Mouse (Mus musculus) layer of hippocampus, postnatal 14 days (tissue): ENCODE results near the gene Slc7a4. TPM values are rescaled to one million over a fixed set of nuclear protein-coding genes. Genes with fewer than 3 reads are reported as not detected.
A peak's percentile ranks its signal among the peaks of the same experiment; 100 is the strongest.
"Not testable (repeated sequence)": the region's sequence is repeated elsewhere in the genome, so short reads cannot be mapped to it uniquely, and the experiment has no call there.

ENCODE experiments used
- DNase-seq, 2 experiments: peaks; one replicate each; pipeline ENCODE4 v3.0.0; 2021 to 2022; ENCODE audit warnings: low spot score in 2 of 2, mixed read lengths in 1 of 2
- long read RNA-seq, 2 experiments: library from polyadenylated mRNA; stranded (forward); transcript quantifications; one replicate each; pipeline ENCODE4 v2.0.0; 2021
- total RNA-seq, 2 experiments: library from RNA; stranded (reverse); gene quantifications; 2 replicates each; pipeline ENCODE4 v1.2.3; 2021

The Slc7a4 gene
- 10 to 100 TPM; 86.2 to 94.9 TPM for total RNA-seq
- long read RNA-seq, experiment 1, transcript Slc7a4-202 (5 exons, 3,281 nt): major isoform, 52 of 133 reads
- long read RNA-seq, experiment 1, partial matches to known transcripts: 20 of 133 reads
- long read RNA-seq, experiment 1, other reads (novel, unspliced or antisense): 58 of 133 reads
- long read RNA-seq, experiment 2, transcript Slc7a4-211 (4 exons, 2,577 nt): minor isoform, 6 of 167 reads
- long read RNA-seq, experiment 2, transcript Slc7a4-202 (5 exons, 3,281 nt): major isoform, 61 of 167 reads
- long read RNA-seq, experiment 2, partial matches to known transcripts: 18 of 167 reads
- long read RNA-seq, experiment 2, other reads (novel, unspliced or antisense): 79 of 167 reads

- no peak for DNase-seq
Observed at GRCm38 (mm10) chr16:17583064-17583463, at the start of gene Slc7a4. Slc7a4 (minus strand) TSS chr16:17583214.

GRCm38 (mm10) chr16:17632580-17632979 is 49.6 kb upstream of the Slc7a4 start:
- DNase-seq: no peak

- no peak for DNase-seq
Observed at GRCm38 (mm10) chr16:17626269-17626555, 43.2 kb upstream of the Slc7a4 start.

DNA sequence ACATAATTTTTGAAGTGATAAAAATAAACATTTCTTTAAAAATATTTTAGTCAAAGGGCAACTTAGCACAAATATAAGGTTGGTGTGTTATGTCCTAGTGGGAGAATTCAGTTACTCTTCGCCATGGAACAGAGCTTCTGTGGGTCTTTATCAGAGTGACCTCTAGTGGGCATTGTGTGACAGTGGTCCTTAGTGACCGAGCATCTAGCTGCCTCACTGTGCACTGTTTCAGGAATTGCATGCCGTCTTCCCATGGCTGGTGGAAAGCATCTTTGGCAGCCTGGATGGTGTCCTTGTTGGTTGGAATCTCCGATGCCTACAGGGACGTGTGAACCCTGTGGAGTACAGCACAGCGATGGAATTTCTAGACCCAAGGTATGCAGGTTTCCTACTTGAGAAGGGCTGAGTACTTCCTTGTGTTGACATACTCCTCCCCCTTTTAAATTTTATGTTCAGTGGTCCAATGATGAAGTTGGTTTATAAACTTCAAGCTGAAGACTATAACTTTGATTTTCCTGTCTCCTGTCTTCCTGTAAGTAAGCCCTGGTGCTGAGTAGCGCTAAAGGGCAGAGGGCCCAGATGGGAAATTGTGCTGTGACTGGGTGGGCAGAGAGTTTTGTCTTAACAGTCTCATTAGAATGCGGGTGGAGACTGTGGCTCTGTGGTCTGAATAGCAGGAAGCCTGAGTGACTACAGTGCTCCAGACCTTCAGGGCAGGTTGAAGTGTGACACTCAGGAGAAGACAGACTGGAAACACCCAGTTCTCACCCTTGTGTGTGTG is 42.7 kb upstream of the Slc7a4 start:
- DNase-seq: no peak

DNA sequence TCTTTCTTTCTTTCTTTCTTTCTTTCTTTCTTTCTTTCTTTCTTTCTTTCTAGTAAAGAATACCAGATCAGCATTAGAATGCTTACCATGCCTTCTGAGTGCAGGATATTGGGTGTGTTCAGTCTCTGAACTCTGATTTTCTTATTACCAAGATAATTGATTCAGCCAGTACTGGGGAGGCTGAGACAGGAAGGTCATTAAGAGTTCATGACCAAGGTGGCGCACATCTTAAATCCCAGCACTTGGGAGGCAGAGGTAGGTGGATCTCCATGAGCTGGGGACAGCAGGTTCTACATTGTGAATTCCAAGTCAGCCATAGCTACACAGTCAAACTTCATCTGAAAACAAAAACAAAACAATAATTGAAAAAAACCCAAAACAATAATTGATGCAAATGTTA is 38.9 kb upstream of the Slc7a4 start:
- DNase-seq: no peak

- DNase-seq: peak; percentile 89 to 90
Observed at GRCm38 (mm10) chr16:17619198-17620105, 36.4 kb upstream of the Slc7a4 start, which contains the start of gene Smpd4. Smpd4 (plus strand) TSS chr16:17619354.

GRCm38 (mm10) chr16:17617922-17618565 is 35.0 kb upstream of the Slc7a4 start:
- DNase-seq: peak in 1 of 2 experiments; percentile 27

DNA sequence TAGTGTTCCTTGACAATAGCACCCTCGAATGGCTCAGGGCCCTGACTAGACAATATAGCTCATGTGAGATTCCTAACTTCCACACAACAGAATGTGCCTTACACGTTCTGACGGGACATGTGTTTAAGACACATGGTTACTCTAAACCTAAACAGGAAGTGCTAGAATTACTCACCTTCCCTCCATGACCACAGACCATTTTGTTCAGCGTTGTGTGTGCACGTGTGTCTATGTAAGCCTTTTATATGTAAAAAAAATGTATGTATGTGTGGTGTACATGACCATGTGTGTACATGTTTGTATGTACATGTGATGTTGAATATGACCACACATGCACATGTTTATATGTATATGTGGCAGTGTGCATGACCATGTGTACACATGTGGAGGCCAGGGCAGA is 33.2 kb upstream of the Slc7a4 start:
- DNase-seq: no peak

- not testable (repeated sequence) for DNase-seq
Observed at GRCm38 (mm10) chr16:17614740-17615139, 31.7 kb upstream of the Slc7a4 start.

DNA sequence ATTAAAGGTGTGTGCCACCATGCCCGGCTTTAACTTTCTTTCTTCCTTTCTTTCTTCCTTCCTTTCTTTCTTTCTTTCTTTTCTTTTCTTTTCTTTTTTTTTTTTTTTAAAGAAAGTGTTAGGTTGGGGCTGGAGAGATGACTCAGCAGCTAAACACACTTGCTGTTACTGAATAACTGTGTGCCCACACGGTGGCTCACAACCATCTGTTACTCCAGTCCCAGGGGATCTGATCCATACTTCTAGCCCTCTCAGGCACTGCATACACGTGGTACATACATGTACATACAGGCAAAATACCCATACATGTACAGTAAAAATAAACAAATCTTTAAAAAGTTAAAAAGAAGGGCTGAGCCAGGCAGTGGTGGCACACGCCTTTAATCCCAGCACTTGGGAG is 28.4 kb upstream of the Slc7a4 start:
- DNase-seq: no peak

GRCm38 (mm10) chr16:17605684-17606083 is 22.7 kb upstream of the Slc7a4 start:
- no peak for DNase-seq

- no peak for DNase-seq
Observed at GRCm38 (mm10) chr16:17604941-17605340, 21.9 kb upstream of the Slc7a4 start.

- no peak for DNase-seq
Observed at GRCm38 (mm10) chr16:17600944-17601562, 18.0 kb upstream of the Slc7a4 start.

DNA sequence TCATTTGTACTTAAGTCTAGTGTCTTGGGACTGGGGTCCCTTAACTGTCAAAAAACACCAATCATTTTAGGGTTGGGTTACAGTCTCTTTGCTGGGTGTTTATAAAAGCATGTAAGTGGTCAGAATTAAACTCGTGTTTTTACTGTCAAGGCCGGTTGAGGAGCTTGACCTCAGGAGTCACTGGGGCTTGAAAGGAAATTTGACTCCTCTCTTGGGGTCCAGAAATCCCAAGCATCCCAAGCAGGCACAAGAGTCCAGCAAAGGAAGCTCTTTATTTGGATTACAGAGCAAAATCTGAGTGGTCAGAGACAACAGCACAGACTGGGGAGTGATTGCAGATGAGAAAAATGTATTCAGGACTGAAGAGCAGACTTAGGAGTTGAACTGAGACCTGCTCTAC is 7.7 kb upstream of the Slc7a4 start:
- no peak for DNase-seq

- no peak for DNase-seq
Observed at GRCm38 (mm10) chr16:17584555-17584954, 1.5 kb upstream of the Slc7a4 start.

- no peak for DNase-seq
Observed at GRCm38 (mm10) chr16:17576825-17577215, 6.2 kb downstream of the Slc7a4 start.

GRCm38 (mm10) chr16:17575870-17576824 is 6.9 kb downstream of the Slc7a4 start:
- DNase-seq: peak; percentile 74 to 75

DNA sequence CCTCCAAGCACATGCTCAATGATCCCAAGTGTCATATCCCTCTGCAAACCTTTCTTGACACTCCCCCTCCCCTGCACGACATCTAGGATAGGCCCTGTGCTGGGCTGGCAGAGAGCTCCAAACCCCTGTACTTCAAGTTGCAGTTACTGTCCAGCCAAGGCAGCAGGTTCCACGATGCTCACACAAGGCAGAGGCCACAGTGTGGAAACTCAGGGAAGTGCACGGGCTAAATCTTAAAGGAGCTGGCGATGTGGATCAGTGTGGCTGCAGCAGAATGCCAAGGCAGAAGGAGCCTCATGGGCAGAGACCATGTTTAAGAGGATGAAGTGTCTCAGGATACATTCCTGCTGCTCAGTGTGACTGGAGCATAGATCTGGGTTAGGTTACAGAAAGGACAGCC is 16.8 kb downstream of the Slc7a4 start:
- DNase-seq: no peak

- DNase-seq: no peak
Observed at GRCm38 (mm10) chr16:17564771-17565170, 18.2 kb downstream of the Slc7a4 start.
